Mouse (Mus musculus): ENCODE data around the gene Olfr1338.
"Not testable (repeated sequence)": the region's sequence is repeated elsewhere in the genome, so short reads cannot be mapped to it uniquely, and the experiment has no call there.

The Olfr1338 gene

DNA sequence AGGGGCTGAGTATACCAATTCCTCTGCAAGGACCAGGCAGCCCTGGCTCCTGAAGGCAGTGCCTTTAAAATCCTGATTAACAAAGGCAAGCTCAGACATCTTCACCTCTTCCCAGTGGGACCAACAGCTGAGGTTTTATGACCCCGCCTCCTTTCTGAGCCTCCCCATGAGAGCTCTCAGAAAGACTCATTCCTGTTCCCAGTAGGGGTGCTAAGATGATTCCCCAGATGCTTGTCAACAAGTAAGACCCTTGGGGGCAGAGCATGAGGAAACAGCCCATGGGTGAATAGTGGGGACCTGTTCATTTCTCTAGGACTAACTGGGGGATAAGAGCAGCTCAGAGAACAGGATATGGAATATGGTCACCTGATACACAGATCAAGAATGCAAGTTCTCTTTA is at the start of gene Olfr1338:
Gene Olfr1338 (minus strand): TSS at position 101 of the 400 bp plus-strand sequence.
- DNase-seq = no peak

DNA sequence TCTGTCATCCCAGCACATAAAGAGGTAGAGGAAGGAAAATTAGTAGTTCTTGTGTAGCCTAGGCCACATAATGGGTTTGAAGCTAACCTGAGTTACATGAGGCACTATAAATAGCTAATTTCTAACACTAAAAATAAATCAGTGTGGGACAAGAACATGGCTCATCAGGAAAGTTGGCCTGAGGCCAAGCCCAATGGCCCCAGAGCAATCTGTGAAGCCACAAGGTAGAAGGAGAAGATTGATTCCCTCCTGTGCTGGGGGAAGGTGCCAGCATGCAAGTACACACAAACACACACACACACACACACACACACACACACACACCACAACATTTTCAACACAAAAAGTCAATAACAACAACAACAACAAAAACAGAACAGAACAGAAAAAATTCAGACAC is 34.3 kb upstream of the Olfr1338 start:
- not testable (repeated sequence) for DNase-seq

DNA sequence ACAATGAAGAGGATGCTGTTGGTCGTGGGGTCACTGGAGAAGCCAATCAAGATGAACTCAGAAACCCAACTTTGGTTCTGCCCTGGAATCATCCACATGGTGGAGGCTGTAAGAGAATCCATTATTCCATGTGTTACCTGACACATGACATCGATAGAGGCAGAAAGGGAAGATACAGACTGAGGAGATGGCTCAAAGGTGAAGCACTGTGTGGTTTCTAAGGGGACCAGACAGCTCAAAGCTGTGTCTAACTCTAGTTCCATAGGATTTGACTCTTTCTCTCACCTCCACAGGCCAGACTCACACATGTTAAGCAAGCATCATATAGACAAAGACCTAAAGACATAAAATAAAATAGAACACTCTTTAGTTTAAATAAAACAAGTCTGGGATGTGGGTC is 23.9 kb upstream of the Olfr1338 start, which contains the start of gene Olfr1337:
Gene Olfr1337 (minus strand): TSS at position 101 of the 400 bp plus-strand sequence.
- no peak for DNase-seq

DNA sequence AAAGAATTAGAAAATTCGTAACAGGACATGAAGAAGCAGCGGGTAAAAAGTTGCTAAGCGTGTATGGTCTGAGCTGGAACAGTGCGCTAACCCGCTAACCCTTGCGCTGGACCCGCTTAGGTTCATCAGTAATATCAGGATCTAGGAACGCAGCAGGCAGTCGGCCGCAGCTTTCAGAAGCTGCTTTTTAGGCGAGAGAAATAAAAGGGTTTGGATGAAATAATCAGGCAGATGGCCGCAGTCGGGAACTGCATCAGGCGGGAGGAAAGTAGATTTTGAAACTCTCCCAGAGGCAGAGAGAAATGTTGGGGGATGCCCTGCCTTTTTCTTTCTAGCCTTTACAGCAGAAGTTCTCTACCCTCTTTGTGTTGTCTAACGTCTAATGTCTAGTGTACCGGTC is 16.7 kb downstream of the Olfr1338 start:
- no peak for DNase-seq

DNA sequence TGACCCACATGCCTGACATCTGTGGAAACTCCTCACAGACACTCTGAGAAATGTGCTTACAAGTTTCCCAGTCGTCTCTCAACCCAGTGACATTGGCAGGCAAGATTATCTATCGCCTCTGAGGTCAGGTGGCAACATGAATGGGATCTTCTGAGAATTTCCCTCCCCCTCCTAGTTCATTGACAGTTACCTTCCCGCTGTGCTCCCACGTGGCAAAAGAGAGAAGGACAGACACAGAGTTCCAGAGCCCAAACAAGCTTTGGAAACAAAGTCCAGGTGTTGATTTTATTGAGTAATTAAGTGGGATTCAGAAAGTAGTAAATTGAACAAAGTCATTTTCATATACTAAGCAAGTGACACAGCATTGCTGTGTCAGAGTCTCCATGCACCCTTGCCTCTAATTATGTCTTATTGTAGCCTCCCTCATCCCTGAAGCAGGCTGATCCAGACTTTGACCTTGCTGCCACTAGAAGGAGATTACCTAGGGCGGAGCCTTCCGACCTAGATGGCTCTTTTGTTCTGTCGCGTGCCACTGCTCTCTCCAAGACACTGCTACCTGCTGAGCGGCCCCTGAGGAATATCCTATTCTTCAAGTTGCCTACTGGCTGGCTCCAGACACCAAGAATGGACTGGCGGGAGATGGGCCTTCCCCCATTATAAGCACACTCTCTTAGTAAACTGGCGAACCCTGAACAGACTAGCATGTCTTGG is 17.4 kb downstream of the Olfr1338 start:
- DNase-seq = no peak

DNA sequence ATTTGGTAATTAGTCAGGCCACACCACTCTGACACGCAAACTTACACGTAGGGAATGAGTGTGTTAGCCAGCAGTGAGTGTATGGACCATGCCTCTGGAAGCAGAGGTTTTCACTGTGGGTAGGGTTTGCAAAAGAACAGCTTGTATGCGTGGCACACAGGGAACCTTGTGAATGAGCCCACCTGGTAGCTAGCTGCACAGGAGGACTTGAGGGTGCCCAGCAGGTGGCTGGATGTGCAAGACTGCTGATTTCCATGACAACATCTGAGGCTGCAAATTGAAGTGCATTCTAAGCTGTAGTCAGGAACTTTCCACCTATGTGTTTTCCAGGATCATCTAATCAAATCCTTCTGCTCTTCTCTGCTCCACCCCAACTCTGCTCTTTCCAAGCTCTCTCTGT is 19.0 kb downstream of the Olfr1338 start:
- no peak for DNase-seq

DNA sequence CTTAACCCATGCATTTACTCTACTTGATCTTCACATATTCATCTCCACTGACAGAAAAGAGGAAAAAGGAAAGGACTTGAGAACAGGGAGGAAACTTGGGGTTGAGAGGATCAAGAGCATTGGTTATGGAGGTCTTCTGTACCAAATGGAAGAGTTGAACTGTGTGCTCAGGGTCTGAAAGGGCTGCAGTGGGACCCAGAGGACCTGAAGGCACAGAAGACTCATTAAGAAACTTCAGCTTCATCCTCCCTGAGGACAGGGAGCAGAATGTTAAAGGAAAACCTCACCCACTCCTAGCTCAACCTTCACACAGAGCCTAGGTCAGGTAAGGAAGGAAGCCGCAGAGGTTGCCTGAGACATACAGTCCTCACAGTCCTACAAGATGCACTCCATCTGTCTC is 26.7 kb downstream of the Olfr1338 start, which contains the start of gene Olfr1339:
Gene Olfr1339 (plus strand): TSS at position 301 of the 400 bp plus-strand sequence.
- no peak for DNase-seq

DNA sequence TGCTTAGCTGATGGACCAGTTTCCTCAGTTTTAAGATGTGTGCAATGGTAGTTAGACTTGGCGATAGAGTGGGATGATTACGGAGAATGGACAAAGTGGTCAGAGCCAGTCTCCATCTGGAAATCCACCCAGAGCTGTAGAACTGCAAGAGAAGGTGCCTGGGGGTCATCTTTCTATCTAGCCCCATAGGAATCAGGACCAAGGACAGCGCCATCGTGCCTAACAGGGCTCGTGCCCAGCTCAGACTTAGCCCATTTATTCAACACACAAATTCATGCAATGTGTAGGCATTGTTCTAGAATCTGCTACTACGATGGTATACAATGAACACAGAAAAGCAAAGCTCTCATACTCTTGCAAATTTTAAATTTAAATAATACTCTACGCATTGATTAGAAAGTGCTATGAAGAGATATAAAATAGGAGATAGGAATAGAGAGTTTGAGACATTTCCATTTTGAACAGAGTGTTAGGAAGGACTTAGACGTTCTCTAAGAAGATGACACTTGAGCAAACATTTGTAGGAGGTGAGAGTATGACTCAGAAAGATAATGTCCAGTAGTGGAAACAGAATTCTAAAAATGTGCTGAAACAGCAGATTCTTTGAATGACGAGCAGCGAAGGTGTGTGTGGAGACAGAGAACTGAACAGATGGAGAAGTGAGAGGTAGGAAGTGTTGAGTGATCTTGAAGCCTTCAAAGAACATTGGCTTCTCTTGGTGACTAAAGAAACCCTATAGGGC is 36.6 kb downstream of the Olfr1338 start:
- peak in 1 of 2 experiments; percentile 6 for DNase-seq

DNA sequence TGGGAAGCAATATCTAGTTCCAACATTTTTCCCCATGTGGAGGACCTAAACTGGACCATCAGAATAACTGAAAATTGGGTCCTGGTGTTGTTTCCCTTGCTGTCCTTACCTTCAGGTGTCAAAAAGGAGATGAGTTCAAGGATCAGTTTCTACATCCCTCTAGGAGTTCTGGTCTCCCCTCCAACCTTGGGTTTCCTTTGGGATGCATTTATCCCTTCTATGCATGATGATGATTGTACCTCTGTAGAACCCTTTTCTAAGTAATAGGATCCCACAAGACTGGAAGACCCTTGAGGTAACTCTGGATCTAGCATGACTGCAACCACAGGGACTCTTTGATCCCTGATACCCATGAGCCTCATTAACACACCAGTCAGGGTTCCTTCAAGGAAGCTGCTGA is 38.7 kb downstream of the Olfr1338 start, which contains the start of gene Olfr1340:
Gene Olfr1340 (plus strand): TSS at position 301 of the 400 bp plus-strand sequence.
- no peak for DNase-seq

DNA sequence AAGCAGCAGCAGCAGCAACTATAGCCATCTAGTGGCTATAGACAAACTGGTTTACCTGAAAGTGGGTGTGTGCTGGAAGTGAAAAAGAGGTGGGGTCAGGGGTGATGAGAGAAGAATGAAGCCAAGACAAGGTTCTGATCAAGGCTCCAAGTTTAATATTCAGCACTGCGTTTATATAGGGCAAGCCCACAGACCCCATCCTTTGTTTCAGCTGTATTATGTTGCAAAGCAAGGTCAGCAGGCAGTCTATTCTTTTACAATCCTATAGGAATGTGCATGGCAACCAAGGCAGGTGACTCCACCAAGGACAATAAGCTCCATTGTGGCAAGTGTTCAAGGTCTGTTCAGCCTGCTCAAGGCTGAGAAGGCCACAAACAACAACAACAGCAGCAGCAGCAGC is 46.9 kb downstream of the Olfr1338 start:
- no peak for DNase-seq

DNA sequence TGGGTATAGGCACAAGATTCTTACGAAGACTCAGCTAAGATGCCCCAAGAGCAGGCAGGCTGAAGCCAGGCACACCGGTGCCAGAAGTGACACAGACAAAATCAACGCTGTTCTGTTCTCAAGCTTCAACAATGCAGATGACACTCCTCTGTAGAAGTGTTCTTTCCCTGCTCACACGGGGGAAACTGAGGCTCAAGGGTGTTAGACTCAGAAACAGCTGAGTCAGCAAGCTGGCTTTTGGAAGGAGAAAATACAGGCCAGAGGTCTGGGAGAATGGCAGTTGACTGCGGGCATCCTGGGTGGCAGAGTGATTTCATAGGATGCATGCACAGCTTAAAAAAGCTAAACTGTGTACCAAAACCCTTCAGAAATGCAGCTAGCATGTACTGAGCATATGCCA is 50.5 kb downstream of the Olfr1338 start:
- DNase-seq = no peak

DNA sequence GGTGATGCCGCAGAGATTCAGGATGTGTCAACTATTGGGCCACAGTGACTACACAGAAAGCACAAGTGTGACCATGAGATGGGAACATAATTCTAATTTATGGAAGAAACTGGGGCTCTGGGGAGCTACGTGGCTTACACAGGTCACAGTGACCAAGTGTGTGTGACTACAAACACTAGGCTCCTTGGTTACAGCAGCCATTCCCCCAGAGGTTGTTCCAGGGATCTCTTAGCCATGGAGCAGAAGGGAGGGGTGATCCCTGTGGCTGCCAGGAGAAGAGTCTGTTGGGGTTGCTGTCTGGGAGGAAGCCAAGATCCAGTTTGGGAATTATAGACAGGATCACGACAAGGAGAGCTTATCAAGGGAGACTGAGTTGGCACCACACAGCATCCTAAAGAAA is 55.3 kb downstream of the Olfr1338 start, which contains the start of gene Olfr1341:
Gene Olfr1341 (plus strand): TSS at position 301 of the 400 bp plus-strand sequence.
- no peak for DNase-seq

Measured in kidney, adult 8-10 months (tissue).